Mouse (Mus musculus) adrenal gland, postnatal 14 days (tissue): ENCODE data around the gene Vdac1. TPM values are rescaled to one million over a fixed set of nuclear protein-coding genes. Genes with fewer than 3 reads are reported as not detected.

Experiments used
- DNase-seq: peaks from one replicate; pipeline ENCODE4 v3.0.0; 2021; ENCODE audit warnings: mixed read lengths
- total RNA-seq: library from RNA; stranded (reverse); gene quantifications from 2 replicates; pipeline ENCODE4 v1.2.3, GENCODE M21; 2021

Gene Vdac1
- total RNA-seq, 1 experiment from 2014 or later = 313 TPM

DNA sequence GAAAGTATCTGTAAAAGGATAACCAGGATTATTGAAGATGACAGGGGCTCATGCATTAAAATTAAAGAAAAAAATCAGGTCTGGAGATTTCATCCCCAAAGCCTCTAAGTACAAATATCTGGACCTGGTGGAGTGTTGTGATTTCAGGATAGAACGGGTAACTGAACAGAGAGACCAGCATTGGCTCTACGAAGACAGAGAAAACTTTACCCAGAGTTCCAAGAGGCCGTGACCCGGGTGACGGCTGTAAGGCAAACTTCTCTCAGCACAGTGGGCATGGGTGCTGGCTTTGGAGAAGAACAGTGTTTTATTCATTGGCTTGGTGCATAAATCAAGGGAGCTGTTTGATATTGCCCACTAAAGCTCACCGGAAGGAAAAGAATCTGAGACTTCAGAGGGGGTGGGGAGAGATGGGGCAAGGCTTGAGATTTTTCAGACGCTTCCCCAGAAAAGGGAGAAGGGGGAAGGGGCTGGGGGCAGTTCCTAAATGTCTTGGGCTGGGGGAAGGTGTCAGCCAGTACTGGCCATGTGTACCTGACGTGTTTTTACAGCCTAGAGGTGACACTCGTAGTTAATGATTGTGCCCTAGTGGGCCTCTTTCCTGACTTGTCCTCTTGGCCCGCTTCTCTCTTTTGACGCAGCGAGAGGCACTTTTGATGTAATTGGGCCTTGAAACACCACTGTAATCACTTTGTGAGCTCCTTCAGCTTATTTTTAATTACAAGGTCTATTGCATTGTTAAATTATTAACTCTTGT lies 59.8 kb downstream of the Vdac1 start:
- DNase-seq = no peak

DNA sequence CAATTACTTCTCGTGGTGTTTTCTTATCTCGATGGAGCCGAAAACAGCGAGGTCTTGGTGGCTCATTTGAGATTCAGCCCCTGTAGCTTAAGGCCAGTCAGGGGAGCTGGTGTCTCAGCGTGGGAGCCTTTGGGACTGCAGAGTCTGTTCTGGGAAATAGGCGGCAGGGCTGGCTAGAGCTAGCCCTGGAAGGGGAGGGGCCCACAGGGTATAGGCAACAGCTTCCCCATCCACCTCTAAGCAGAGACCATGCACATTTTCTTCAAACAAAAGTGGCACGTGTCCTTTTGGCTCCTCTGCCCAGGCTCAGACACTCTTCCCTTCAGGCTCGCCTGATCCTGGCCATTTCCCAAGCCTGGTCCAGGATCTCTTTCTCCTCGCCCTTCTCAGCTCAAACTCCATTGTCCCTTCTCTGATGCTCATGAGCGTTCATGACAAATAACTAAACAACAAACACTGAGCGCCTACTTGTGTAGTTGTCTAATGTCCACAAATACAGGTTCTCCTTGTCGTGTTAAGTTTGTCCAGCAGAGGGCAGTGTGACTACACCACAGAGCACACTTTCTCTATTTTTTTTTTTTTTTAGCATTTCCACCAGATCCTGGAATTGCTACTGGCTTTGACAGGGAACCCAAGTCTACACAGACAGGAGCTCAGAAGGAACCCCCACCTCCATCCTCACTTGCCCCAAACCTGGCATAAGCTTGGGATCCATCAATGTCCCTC lies 60.6 kb downstream of the Vdac1 start:
- peak; percentile 76 for DNase-seq

DNA sequence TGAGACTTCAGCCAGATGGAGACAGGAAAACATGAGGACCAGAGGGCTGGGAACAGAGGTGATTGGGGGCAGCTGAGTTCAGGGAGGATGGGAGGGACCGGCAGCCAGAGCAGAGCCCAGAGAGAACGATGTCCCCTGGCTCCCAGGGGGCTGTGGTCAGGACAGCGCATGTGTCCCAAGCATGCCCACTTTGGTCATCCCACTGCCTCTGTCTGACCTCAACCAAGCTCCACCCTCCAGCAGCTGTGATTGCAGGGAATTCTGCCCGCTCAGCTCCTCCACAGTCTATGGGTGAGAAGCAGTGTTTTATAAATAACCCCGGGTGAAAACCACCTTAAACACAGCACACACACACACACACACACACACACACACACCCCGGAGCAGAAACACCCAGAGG lies 68.8 kb downstream of the Vdac1 start:
- no peak for DNase-seq

DNA sequence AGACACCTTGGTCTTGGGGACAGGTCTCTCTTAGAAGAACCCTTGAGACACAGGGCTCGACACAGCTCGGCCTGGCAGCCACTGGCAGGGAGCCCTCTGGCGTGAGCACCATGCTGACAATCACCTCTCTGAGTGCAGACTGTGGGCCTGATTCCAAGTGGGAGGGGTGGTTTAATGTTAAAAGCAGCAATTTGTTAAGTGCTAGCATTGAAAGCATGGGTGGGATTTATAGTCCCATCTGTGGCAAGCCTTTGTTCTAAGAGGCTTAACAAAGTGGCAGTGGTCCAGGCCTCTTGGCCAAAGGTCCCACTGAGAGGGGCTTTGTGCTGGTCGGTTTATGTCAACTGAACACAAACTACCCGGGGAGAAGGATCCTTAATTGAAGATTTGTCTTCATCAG lies 70.9 kb downstream of the Vdac1 start:
- DNase-seq = peak; percentile 82

DNA sequence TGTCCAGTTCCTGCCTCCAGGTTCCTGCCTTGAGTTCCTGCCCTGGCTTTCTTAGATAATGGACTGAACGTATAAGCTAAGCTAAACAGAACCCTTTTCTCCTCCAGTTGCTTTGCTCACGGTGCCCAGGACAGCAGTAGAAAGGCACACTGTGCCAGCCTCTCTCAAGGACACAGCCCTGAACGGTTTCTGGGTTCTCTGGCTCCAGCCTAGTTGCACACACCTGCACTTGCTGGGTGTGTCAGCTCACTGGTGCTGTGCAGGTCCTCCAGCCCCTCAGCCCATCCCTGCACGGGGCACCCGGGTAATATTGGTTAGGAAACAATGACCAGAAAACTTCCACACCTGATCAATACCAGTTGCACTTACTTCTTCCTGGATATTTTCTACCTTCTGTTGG lies 71.5 kb downstream of the Vdac1 start:
- no peak for DNase-seq

DNA sequence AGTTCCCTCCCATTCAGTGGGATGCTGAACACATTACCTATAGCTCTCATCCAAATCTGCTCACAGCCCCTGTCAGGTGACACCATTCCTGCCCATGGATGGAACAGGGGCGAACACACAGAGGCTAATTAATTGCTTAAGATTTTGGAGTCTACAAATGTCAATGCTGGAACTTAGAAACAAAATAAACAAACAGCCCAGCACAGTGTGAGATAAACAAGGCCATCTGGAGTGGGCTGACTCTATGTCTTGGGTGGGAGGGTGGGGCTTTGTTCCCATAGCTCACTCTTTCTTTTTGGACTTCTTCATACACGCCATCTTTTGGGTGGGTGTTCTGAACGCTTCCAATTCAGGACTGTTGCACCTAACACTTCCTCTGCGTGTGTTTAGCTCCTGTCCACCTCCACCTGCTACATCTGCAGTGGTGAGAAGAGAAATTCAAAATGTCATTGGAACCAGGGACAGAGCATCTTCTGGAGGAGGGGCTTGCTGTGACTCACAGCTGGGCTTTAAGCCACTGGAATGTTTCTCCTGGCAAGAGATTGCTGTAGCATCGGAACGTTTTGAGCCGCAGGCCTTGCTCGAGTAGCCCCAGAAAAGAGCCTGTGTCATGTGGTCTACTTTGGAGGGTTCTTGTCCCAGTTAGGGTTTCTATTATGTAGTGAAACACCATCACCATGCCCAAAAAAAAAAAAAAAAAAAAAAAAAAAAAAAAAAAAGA lies 72.6 kb downstream of the Vdac1 start:
- DNase-seq = peak; percentile 71

DNA sequence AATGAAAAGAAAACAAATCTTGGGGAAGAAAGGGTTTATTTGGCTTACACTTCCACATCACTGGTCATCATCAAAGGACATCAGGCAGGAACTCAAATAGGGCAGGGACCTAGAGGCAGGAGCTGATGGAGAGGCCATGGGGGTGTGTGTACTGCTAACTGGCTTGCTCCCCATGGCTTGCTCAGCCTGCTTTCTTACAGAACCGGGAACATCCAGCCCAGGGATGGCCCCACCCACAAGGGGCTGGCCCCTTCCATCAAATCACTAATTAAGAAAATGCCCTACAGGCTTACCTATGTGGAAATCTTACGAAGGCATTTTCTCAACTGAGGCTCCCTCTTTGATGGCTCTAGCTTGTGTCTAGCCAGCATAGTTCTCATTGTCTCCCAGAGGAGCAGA lies 73.1 kb downstream of the Vdac1 start:
- no peak for DNase-seq

DNA sequence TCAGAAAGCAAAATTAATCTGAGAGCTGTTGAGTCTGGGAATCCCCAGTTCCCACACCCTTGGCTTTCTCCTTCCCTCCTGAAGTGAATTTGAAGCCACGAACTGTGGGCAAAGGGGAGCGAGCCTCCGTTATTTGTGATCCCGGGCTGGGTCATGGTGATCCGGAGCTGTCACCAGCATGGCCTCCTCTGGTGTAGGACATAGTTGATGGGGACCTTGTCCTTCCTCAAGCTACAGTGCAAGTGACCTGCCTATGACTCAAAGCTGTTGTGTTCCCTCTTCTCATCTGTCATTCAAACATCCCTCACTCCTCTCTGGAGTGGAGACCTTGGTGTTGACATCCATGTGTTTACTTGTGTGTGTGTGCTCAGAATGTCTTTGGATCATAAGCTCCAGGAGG lies 74.8 kb downstream of the Vdac1 start:
- DNase-seq = peak; percentile 53

DNA sequence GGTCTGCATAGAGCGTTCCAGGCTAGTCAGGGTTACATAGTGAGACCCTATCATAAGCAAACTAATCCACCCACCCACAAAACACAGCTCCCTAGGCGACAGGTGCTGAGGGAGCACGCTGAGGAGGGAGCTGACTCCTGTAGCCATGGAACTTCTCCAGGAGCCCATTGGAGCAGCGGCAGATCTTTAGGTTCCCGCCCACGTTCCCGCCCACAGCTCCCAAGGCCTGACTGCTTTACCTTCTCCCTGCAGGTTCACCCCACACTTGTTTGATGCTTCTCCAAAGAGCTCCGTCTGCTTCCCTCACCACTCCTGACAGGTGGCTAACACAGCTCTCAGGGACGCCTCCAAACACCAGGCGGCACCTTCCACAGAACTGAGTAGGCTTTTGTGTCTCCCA lies 76.5 kb downstream of the Vdac1 start:
- no peak for DNase-seq

Other genes starting within 250 kb of the Vdac1 start
- not detected in 2 replicates for gene Olfr1373, start 215.3 kb upstream of the Vdac1 start, total RNA-seq
- gene Olfr1371, start 146.9 kb upstream of the Vdac1 start, total RNA-seq = not detected in 2 replicates
- gene Skp1a, start 128.9 kb upstream of the Vdac1 start, total RNA-seq = 321 and 322 TPM in 2 replicates
- gene Tcf7, start 77.8 kb upstream of the Vdac1 start, total RNA-seq = 41.6 and 78.5 TPM in 2 replicates
- 137 and 146 TPM in 2 replicates for gene 9530068E07Rik, start 35.6 kb downstream of the Vdac1 start, total RNA-seq